Mouse (Mus musculus) retina, adult 2 months (tissue): Measurements from ENCODE around the gene Necab2.

Source experiments
- DNase-seq: peaks from one replicate; pipeline ENCODE4 v3.0.0-alpha.2; 2012; ENCODE audit warnings: low read depth, low spot score

Gene Necab2

DNA sequence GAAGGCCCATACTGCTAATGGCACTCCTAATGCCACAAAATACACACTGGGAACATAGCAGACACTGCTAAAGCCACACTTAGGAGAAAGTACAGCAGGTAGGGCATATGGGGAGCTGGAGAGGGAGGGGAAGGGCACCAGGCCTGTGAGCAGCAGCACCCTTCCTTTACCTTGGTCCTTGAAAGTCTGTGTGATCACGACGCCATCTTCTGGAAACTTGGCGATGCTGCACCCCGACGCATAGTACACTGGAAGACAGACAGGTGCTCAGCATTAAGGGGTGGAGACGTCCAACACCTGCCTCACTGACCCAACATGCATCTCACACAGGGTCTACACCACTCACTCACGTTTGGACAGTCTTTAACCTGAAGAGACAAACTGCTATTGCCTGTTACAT, 73.6 kb downstream of the Necab2 start:
- no peak for DNase-seq
